Mouse (Mus musculus) yolk sac, embryonic 10.5 days (tissue): Measurements from ENCODE around the gene Usp3.

Experiments used
- DNase-seq: peaks from one replicate; pipeline ENCODE4 v3.0.0-alpha.2; 2017; ENCODE audit warnings: low spot score

Usp3 gene

GRCm38 (mm10) chr9:66592708-66593612 lies at the start of gene Usp3:
Usp3 (minus strand) TSS chr9:66593142.
- peak; percentile 98 for DNase-seq

- DNase-seq, result no peak
Observed at GRCm38 (mm10) chr9:66640491-66640890, 47.5 kb upstream of the Usp3 start.

GRCm38 (mm10) chr9:66639626-66640025 lies 46.7 kb upstream of the Usp3 start:
- no peak for DNase-seq

GRCm38 (mm10) chr9:66632441-66632840 lies 39.5 kb upstream of the Usp3 start:
- DNase-seq, result no peak

GRCm38 (mm10) chr9:66630931-66631330 lies 38.0 kb upstream of the Usp3 start:
- no peak for DNase-seq

- no peak for DNase-seq
Observed at GRCm38 (mm10) chr9:66626661-66627060, 33.7 kb upstream of the Usp3 start.

- peak; percentile 50 for DNase-seq
Observed at GRCm38 (mm10) chr9:66625974-66626530, 33.1 kb upstream of the Usp3 start.

- DNase-seq, result peak; percentile 63
Observed at GRCm38 (mm10) chr9:66624873-66625272, 31.9 kb upstream of the Usp3 start.

GRCm38 (mm10) chr9:66623627-66624026 lies 30.7 kb upstream of the Usp3 start:
- DNase-seq, result no peak

- peak; percentile 76 for DNase-seq
Observed at GRCm38 (mm10) chr9:66620581-66620981, 27.6 kb upstream of the Usp3 start.

GRCm38 (mm10) chr9:66620055-66620454 lies 27.1 kb upstream of the Usp3 start:
- DNase-seq, result no peak

- no peak for DNase-seq
Observed at GRCm38 (mm10) chr9:66617812-66618211, 24.9 kb upstream of the Usp3 start.

GRCm38 (mm10) chr9:66616858-66617257 lies 23.9 kb upstream of the Usp3 start:
- no peak for DNase-seq

- no peak for DNase-seq
Observed at GRCm38 (mm10) chr9:66615141-66615540, 22.2 kb upstream of the Usp3 start.

GRCm38 (mm10) chr9:66614547-66614946 lies 21.6 kb upstream of the Usp3 start:
- no peak for DNase-seq

GRCm38 (mm10) chr9:66613667-66614066 lies 20.7 kb upstream of the Usp3 start:
- no peak for DNase-seq

GRCm38 (mm10) chr9:66611478-66612093 lies 18.6 kb upstream of the Usp3 start:
- DNase-seq, result peak; percentile 78

- no peak for DNase-seq
Observed at GRCm38 (mm10) chr9:66608817-66609345, 15.9 kb upstream of the Usp3 start.

GRCm38 (mm10) chr9:66606851-66607250 lies 13.9 kb upstream of the Usp3 start:
- DNase-seq, result peak; percentile 31

GRCm38 (mm10) chr9:66605876-66606750 lies 13.2 kb upstream of the Usp3 start:
- DNase-seq, result peak; percentile 82

- peak; percentile 68 for DNase-seq
Observed at GRCm38 (mm10) chr9:66604349-66605206, 11.6 kb upstream of the Usp3 start.
